Mouse (Mus musculus) lung, postnatal 36 days (tissue): ENCODE results near the gene Meaf6.

Experiments used
- DNase-seq: peaks from one replicate; pipeline ENCODE4 v3.0.0; 2022; ENCODE audit warnings: mixed read lengths

Gene Meaf6

GRCm38 (mm10) chr4:125084403-125085345 is at the start of gene Meaf6:
Gene Meaf6, plus strand, starts transcription at chr4:125085134.
- peak; percentile 91 for DNase-seq

- no peak for DNase-seq
These were observed 40.5 kb upstream of the Meaf6 start for GRCm38 (mm10) chr4:125044454-125044853.

GRCm38 (mm10) chr4:125055385-125055784 is 29.5 kb upstream of the Meaf6 start:
- peak; percentile 17 for DNase-seq

GRCm38 (mm10) chr4:125056476-125056875 is 28.5 kb upstream of the Meaf6 start:
- no peak for DNase-seq

- DNase-seq = no peak
These were observed 27.7 kb upstream of the Meaf6 start for GRCm38 (mm10) chr4:125057273-125057672.

GRCm38 (mm10) chr4:125058033-125058432 is 26.9 kb upstream of the Meaf6 start:
- peak; percentile 39 for DNase-seq

- DNase-seq = peak; percentile 76
These were observed 25.9 kb upstream of the Meaf6 start for GRCm38 (mm10) chr4:125059025-125059424.

GRCm38 (mm10) chr4:125063829-125064228 is 21.1 kb upstream of the Meaf6 start:
- DNase-seq = no peak

GRCm38 (mm10) chr4:125065517-125066307 is 19.2 kb upstream of the Meaf6 start, which contains the start of gene Dnali1:
Gene Dnali1, minus strand, starts transcription at chr4:125065703.
- peak; percentile 83 for DNase-seq

- DNase-seq = peak; percentile 97
These were observed 18.2 kb upstream of the Meaf6 start, which contains the start of gene Snip1 for GRCm38 (mm10) chr4:125066490-125067370. Gene Snip1, plus strand, starts transcription at chr4:125066672.

- no peak for DNase-seq
These were observed 7.2 kb upstream of the Meaf6 start for GRCm38 (mm10) chr4:125077700-125078099.

- no peak for DNase-seq
These were observed 6.2 kb upstream of the Meaf6 start for GRCm38 (mm10) chr4:125078698-125079097.

- DNase-seq = peak; percentile 72
These were observed 460 bp downstream of the Meaf6 start for GRCm38 (mm10) chr4:125085346-125085841.

GRCm38 (mm10) chr4:125093031-125093430 is 8.1 kb downstream of the Meaf6 start:
- no peak for DNase-seq

- no peak for DNase-seq
These were observed 11.1 kb downstream of the Meaf6 start for GRCm38 (mm10) chr4:125096066-125096465.

- DNase-seq = no peak
These were observed 12.5 kb downstream of the Meaf6 start for GRCm38 (mm10) chr4:125097412-125097811.

GRCm38 (mm10) chr4:125099458-125099857 is 14.5 kb downstream of the Meaf6 start:
- DNase-seq = peak; percentile 89

- DNase-seq = no peak
These were observed 16.4 kb downstream of the Meaf6 start for GRCm38 (mm10) chr4:125101334-125101733.

- no peak for DNase-seq
These were observed 20.4 kb downstream of the Meaf6 start for GRCm38 (mm10) chr4:125105354-125105753.

GRCm38 (mm10) chr4:125114638-125115037 is 29.7 kb downstream of the Meaf6 start:
- DNase-seq = peak; percentile 94

GRCm38 (mm10) chr4:125115081-125115480 is 30.1 kb downstream of the Meaf6 start:
- no peak for DNase-seq

GRCm38 (mm10) chr4:125115710-125116089 is 30.8 kb downstream of the Meaf6 start:
- peak; percentile 78 for DNase-seq
